In the genomic region with DNA sequence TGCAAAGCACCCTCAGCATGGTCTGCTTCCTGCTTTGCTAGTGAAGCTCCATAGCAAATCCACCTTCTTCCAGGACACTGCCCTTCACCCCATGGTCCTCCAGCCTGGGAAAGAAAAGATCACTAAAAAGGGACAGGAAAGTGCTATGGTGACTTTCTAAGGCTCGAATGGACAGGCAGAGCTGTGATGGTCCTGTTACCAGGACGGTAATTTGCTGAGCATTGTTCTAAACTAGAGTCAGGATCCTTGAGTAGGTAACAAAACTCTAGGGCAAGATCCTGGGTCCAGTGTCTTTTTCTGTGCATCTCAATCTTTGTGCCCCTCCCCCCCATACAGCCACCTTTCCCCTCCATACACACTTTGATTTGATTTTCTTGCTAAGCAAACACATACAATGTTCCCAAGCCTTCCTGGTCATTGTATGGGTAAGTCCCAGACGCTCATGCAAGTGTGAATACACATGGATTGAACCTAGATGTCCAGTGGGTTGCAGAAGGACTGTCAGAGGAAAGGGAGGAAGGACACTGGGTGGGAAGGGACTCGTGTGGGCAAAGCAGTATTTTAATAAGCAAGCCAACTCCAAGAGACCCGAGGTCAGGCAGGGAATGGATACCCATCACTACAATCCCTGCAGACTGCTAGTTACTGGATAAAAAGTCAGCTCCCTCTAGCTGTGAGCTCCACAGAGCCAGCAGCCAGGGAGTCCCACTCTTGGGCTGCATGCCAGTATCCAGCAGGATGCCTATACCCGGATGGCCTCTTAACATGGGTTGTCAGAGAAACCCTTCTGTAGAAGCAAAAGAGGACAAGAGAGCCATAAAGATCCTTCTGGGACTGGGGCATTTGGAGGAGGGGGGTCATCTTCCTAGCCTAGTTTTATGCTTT, we compare ENCODE assay signal across 7 mouse cellular contexts.
A peak's percentile ranks its signal among the peaks of the same experiment; 100 is the strongest.
DNase-seq lines count a peak whose midpoint lies in the region; ATAC-seq and TF ChIP-seq lines count a peak whose summit lies in the region.

No protein-coding gene starts in this region.

- TF ChIP-seq CTCF in spleen, adult 2 months (IDR thresholded peaks at IDR 0.05; ENCODE audit: extremely low read depth, insufficient read depth, insufficient read length, insufficient replicate concordance), result no peak
- peak; percentile 55 for TF ChIP-seq CTCF in hindbrain, postnatal 0 days (IDR thresholded peaks at IDR 0.05; ENCODE audit: low read depth)

- 85% methylated on average over 6 of the region's 6 CpGs for WGBS in spleen, adult 2 months
- WGBS in forebrain, embryonic 13.5 days, result 7% methylated on average over 6 of the region's 6 CpGs
- 11% methylated on average over 6 of the region's 6 CpGs for WGBS in hindbrain, postnatal 0 days
- WGBS in limb, embryonic 12.5 days, result 29% methylated on average over 6 of the region's 6 CpGs
- 10% methylated on average over 6 of the region's 6 CpGs for WGBS in neural tube, embryonic 13.5 days

- TF ChIP-seq POLR2A in spleen, adult 2 months (IDR thresholded peaks at IDR 0.05; ENCODE audit: low read depth, low read length), result no peak

- no peaks in the 10 kb centered on the region for H3K36me3 ChIP-seq in spleen, adult 2 months (ENCODE audit: control insufficient read depth, insufficient read depth, low read length)
- no peaks in the 10 kb centered on the region for H3K36me3 ChIP-seq in forebrain, embryonic 13.5 days (ENCODE audit: poor library complexity, severe bottlenecking)
- no peaks in the 10 kb centered on the region for H3K36me3 ChIP-seq in hindbrain, postnatal 0 days (ENCODE audit: insufficient read depth, low read length)
- H3K36me3 ChIP-seq in limb, embryonic 12.5 days, result no peaks in the 10 kb centered on the region
- no peaks in the 10 kb centered on the region for H3K36me3 ChIP-seq in neural tube, embryonic 13.5 days

- H3K9me3 ChIP-seq in forebrain, embryonic 13.5 days (replicated peaks), result no peaks in the 10 kb centered on the region
- no peaks in the 10 kb centered on the region for H3K9me3 ChIP-seq in hindbrain, postnatal 0 days (ENCODE audit: low read length)
- no peaks in the 10 kb centered on the region for H3K9me3 ChIP-seq in limb, embryonic 12.5 days
- no peaks in the 10 kb centered on the region for H3K9me3 ChIP-seq in neural tube, embryonic 13.5 days

- no peak overlapping the region for H3K4me3 ChIP-seq in spleen, adult 2 months (ENCODE audit: extremely low read depth, insufficient read depth, insufficient read length)
- no peak overlapping the region for H3K4me3 ChIP-seq in forebrain, embryonic 13.5 days
- no peak overlapping the region for H3K4me3 ChIP-seq in hindbrain, postnatal 0 days (ENCODE audit: low read length)
- no peak overlapping the region for H3K4me3 ChIP-seq in limb, embryonic 12.5 days (replicated peaks)
- no peak overlapping the region for H3K4me3 ChIP-seq in neural tube, embryonic 13.5 days

- H3K27me3 ChIP-seq in spleen, adult 2 months (ENCODE audit: control insufficient read depth, insufficient read depth, low read length), result no peaks in the 10 kb centered on the region
- no peaks in the 10 kb centered on the region for H3K27me3 ChIP-seq in forebrain, embryonic 13.5 days
- no peaks in the 10 kb centered on the region for H3K27me3 ChIP-seq in hindbrain, postnatal 0 days (ENCODE audit: insufficient read depth, low read length)
- no peaks in the 10 kb centered on the region for H3K27me3 ChIP-seq in limb, embryonic 12.5 days
- H3K27me3 ChIP-seq in neural tube, embryonic 13.5 days, result no peaks in the 10 kb centered on the region

- ATAC-seq in forebrain, embryonic 13.5 days, result peak; percentile 31; the same call in 1 of the 2 replicates
- 0 out of 2 replicates have a peak, but pooled peaks have one; percentile 34 for ATAC-seq in hindbrain, postnatal 0 days
- ATAC-seq in limb, embryonic 12.5 days (ENCODE audit: insufficient number of reproducible peaks, insufficient read depth, low FRiP score, low TSS enrichment, low read depth), result no peak
- peak; percentile 36; the same call in 1 of the 2 replicates for ATAC-seq in neural tube, embryonic 13.5 days (ENCODE audit: low read depth)

- H3K9ac ChIP-seq in forebrain, embryonic 13.5 days, result peak overlapping the region; percentile 50
- H3K9ac ChIP-seq in hindbrain, postnatal 0 days (replicated peaks; ENCODE audit: low read length), result peak overlapping the region; percentile 33
- H3K9ac ChIP-seq in limb, embryonic 12.5 days (replicated peaks), result peak overlapping the region; percentile 27
- H3K9ac ChIP-seq in neural tube, embryonic 13.5 days, result peak overlapping the region; percentile 48

- peaks cover 8% of the 10 kb centered on the region for H3K4me1 ChIP-seq in spleen, adult 2 months (ENCODE audit: control insufficient read depth, insufficient read depth, insufficient read length)
- peaks cover 73% of the 10 kb centered on the region for H3K4me1 ChIP-seq in forebrain, embryonic 13.5 days
- peaks cover 28% of the 10 kb centered on the region for H3K4me1 ChIP-seq in hindbrain, postnatal 0 days (ENCODE audit: insufficient read depth, low read length)
- peaks cover 74% of the 10 kb centered on the region for H3K4me1 ChIP-seq in limb, embryonic 12.5 days (replicated peaks)
- peaks cover 74% of the 10 kb centered on the region for H3K4me1 ChIP-seq in neural tube, embryonic 13.5 days (replicated peaks)

- H3K4me2 ChIP-seq in forebrain, embryonic 13.5 days, result peak overlapping the region; percentile 46
- H3K4me2 ChIP-seq in hindbrain, postnatal 0 days (ENCODE audit: low read depth, low read length), result peak overlapping the region; percentile 25; the same call in 1 of the 2 replicates
- H3K4me2 ChIP-seq in limb, embryonic 12.5 days, result 0 out of 2 replicates have a peak overlapping the region, but pooled peaks have one; percentile 30
- peak overlapping the region; percentile 42 for H3K4me2 ChIP-seq in neural tube, embryonic 13.5 days

- H3K27ac ChIP-seq in spleen, adult 2 months (ENCODE audit: insufficient read depth, low read length), result peak overlapping the region; percentile 23; the same call in 1 of the 2 replicates
- peak overlapping the region; percentile 96 for H3K27ac ChIP-seq in forebrain, embryonic 13.5 days
- H3K27ac ChIP-seq in hindbrain, postnatal 0 days, result peak overlapping the region; percentile 88
- peak overlapping the region; percentile 87 for H3K27ac ChIP-seq in limb, embryonic 12.5 days
- peak overlapping the region; percentile 95 for H3K27ac ChIP-seq in neural tube, embryonic 13.5 days (replicated peaks)

- no peak for DNase-seq in spleen, adult 2 months (ENCODE audit: low read depth in 1 of 2, low spot score in 2 of 2)
- DNase-seq in spleen, postnatal 4 days (ENCODE audit: low spot score in 2 of 2), result no peak
- DNase-seq in hindbrain, postnatal 0 days (ENCODE audit: low spot score), result peak; percentile 82
- DNase-seq in embryo, embryonic 10 days (ENCODE audit: low spot score), result no peak

Comparison
In these comparisons a context has a peak if more than half of its experiments do, and no peak if none do; other contexts are left out.
1. H3K27ac ChIP-seq: peak in every context shown above with its lines; median percentile 96 in forebrain, embryonic 13.5 days; 95 in neural tube, embryonic 13.5 days; 88 in hindbrain, postnatal 0 days; 87 in limb, embryonic 12.5 days; 23 in spleen, adult 2 months.